Mouse (Mus musculus): ENCODE measurements around the gene Otx1. TPM values are rescaled to one million over a fixed set of nuclear protein-coding genes. Genes with fewer than 3 reads are reported as not detected.

The Otx1 gene
- total and polyA plus RNA-seq, 3 experiments = not detected

DNA sequence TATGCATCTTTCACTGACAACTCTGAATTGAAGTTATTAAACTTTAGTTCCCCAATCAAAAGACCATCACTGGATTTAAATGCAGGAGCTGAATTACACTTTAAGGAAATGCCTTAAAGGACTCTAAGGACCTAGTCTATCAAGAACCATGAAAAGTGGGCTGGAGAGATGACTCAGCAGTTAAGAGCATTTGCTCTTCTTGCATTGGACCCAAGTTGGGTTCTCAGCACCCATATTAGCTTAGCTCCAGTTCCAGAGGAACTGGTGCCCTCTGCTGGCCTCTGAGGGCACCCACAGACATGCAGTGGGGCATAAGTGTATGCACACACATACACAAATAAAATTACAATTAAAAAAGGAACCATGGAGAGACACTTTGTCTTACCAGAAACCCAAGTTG, 52.6 kb downstream of the Otx1 start:
- Histone ChIP-seq H3K4me3 (replicated peaks in 1 of 3; ENCODE audit: low read depth in 2 of 3, low read length in 2 of 3, poor library complexity in 1 of 3) (no peak overlapping the region), H3K27ac (ENCODE audit: insufficient read depth, low read depth) (no peak overlapping the region), H3K9me3 (replicated peaks; ENCODE audit: low read length) (peaks cover 2% of the 10 kb centered on the region), H3K27me3 (replicated peaks) (no peaks in the 10 kb centered on the region), H3K4me1 (ENCODE audit: control insufficient read depth in 1 of 2, insufficient read depth in 2 of 2) (peaks cover 0 to 3% of the 10 kb centered on the region in 2 experiments; a peak in 2 of 4 replicates), H3K36me3 (replicated peaks in 1 of 2; ENCODE audit: control insufficient read depth in 1 of 2, insufficient read depth in 1 of 2, low read length in 1 of 2) (no peaks in the 10 kb centered on the region), H3K4me2 (ENCODE audit: insufficient read depth, low read depth, poor library complexity, severe bottlenecking) (no peak overlapping the region), H3K9ac (ENCODE audit: insufficient read depth, low read depth) (no peak overlapping the region), H3K79me2 (replicated peaks; ENCODE audit: control insufficient read depth, extremely low read depth, insufficient read depth, poor library complexity, severe bottlenecking) (no peaks in the 10 kb centered on the region)
- dilution Hi-C loops (cut with MboI; ENCODE audit: extremely low pct_ligation_motif_present, extremely low pct_unique_long_range_greater_than_20kb, low sequenced_read_pairs) (no loop called here), in situ Hi-C loops (cut with MboI; ENCODE audit: low pct_ligation_motif_present, low pct_unique_long_range_greater_than_20kb, low sequenced_read_pairs) (no loop called here)
- TF ChIP-seq JUND (conservative IDR thresholded peaks at IDR 0.05; ENCODE audit: low read depth, low read length) = no peak
- no peak for TF ChIP-seq CHD2 (IDR thresholded peaks at IDR 0.05; ENCODE audit: low read length)
- TF ChIP-seq ZNF384 (IDR thresholded peaks at IDR 0.05; ENCODE audit: low read depth, low read length) = no peak
- TF ChIP-seq POLR2A (IDR thresholded peaks at IDR 0.05; ENCODE audit: low read depth, low read length) = no peak
- no peak for TF ChIP-seq TCF12 (IDR thresholded peaks at IDR 0.05; ENCODE audit: low read depth, low read length)
- no peak for TF ChIP-seq MYC (IDR thresholded peaks at IDR 0.05; ENCODE audit: low read depth, low read length)
- peak in 1 of 2 experiments; percentile 19; a peak in 1 of 4 replicates for TF ChIP-seq CTCF (conservative IDR thresholded peaks at IDR 0.05 in 1 of 2, IDR thresholded peaks at IDR 0.05 in 1 of 2; ENCODE audit: low read depth in 2 of 2, low read length in 2 of 2)
- TF ChIP-seq RAD21 (IDR thresholded peaks at IDR 0.05; ENCODE audit: low read depth, low read length) = peak; percentile 6
- no peak for DNase-seq (ENCODE audit: extremely low read depth)
